Mouse (Mus musculus): ENCODE results near the gene Ccn5.

DNA sequence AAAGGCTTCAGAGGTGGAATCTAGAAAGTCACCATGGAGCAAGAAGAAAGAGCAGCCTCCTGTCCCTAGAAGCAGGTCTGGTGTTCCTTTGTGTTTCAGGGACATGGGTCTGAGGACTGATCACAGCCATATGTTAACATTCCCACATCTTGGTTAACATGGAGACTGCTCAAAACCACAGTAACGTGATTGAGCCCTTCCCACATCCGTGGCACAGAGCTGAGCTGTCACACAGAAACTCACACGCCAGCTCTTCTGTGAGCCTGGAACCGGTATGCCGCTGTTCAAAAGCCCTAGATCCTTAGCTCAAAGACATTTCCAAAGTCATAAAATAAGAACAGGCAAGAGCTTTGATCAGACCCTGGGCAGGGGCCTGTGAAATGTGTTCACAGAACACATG, 19.3 kb upstream of the Ccn5 start:
- TF ChIP-seq CTCF (IDR thresholded peaks at IDR 0.05; ENCODE audit: borderline replicate concordance, control insufficient read depth, extremely low read depth, insufficient read depth, low read length, poor library complexity) (no peak), POLR2A (IDR thresholded peaks at IDR 0.05; ENCODE audit: control insufficient read depth, extremely low read depth, insufficient read depth, low read length, poor library complexity) (no peak)

Data from thymus, adult 2 months (tissue).